Mouse (Mus musculus): ENCODE results near the gene Gm11236.
"Not testable (repeated sequence)": the region's sequence is repeated elsewhere in the genome, so short reads cannot be mapped to it uniquely, and the experiment has no call there.

DNA sequence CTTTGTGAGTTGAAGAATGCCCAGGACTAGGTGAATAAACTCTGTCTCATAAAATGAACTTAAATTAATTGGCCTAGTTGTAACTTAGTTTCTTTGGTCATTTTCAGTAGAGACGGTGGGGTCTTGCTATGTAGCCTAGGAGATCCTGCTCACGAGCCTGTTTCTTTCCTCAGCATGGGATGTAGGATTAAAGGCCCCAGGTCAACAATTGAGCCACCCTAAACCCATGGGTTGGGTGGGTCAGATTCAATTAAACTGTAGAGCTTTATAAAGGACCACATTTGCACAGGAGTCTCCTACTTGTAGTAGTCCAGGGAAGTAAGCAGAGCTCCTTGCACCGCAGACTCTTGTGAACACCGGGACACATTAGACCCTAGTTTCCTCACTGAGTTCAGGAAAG lies 30.1 kb downstream of the Gm11236 start, which contains the start of gene Gm11239:
- not testable (repeated sequence) for TF ChIP-seq CTCF (IDR thresholded peaks at IDR 0.05; ENCODE audit: borderline replicate concordance, insufficient read depth, low read depth, low read length); POLR2A (IDR thresholded peaks at IDR 0.05; ENCODE audit: borderline replicate concordance, insufficient read depth, low read length)
